Mouse (Mus musculus) embryonic fibroblast, embryonic 13.5 days (primary cell): Measurements from ENCODE around the gene Adgrg3. TPM values are rescaled to one million over a fixed set of nuclear protein-coding genes. Genes with fewer than 3 reads are reported as not detected.

Experiments
- H3K27ac ChIP-seq: 2 replicates; pipeline ENCODE4 v1.5.1; 2012; ENCODE audit warnings: low read length, control low read depth, inconsistent platforms; ENCODE audit not compliant: insufficient read depth
- H3K4me1 ChIP-seq: 2 replicates; pipeline ENCODE4 v1.6.1; 2011; ENCODE audit warnings: low read length; ENCODE audit not compliant: control insufficient read depth, insufficient read depth
- H3K4me3 ChIP-seq: 2 replicates; pipeline ENCODE4 v1.5.1; 2011; ENCODE audit warnings: mild to moderate bottlenecking, control low read depth, low read length; ENCODE audit not compliant: insufficient read depth
- CTCF ChIP-seq: IDR thresholded peaks from 2 replicates; pipeline ENCODE4 v1.5.1; 2011; ENCODE audit warnings: mild to moderate bottlenecking, control low read depth, low read length, moderate library complexity, borderline replicate concordance; ENCODE audit not compliant: insufficient read depth
- POLR2A ChIP-seq: IDR thresholded peaks from 2 replicates; pipeline ENCODE4 v1.6.1; 2011; ENCODE audit warnings: low read depth, mild to moderate bottlenecking, control low read depth, low read length, moderate library complexity
- polyA plus RNA-seq: library from polyadenylated mRNA; stranded (reverse); fragments of >200 nt; gene quantifications from 2 replicates; pipeline ENCODE4 v1.2.4, GENCODE M21; 2011; ENCODE audit warnings: low read depth; ENCODE audit not compliant: missing spikeins, insufficient read length

Gene Adgrg3
- polyA plus RNA-seq, 1 experiment, result not detected

- H3K4me1 ChIP-seq, result no peaks in the 10 kb centered on the region
- no peak for TF ChIP-seq POLR2A
- no peak for TF ChIP-seq CTCF
- no peak overlapping the region for H3K27ac ChIP-seq
- no peak overlapping the region for H3K4me3 ChIP-seq
Measured at GRCm38 (mm10) chr8:94992996-94993724, 24.3 kb upstream of the Adgrg3 start.

DNA sequence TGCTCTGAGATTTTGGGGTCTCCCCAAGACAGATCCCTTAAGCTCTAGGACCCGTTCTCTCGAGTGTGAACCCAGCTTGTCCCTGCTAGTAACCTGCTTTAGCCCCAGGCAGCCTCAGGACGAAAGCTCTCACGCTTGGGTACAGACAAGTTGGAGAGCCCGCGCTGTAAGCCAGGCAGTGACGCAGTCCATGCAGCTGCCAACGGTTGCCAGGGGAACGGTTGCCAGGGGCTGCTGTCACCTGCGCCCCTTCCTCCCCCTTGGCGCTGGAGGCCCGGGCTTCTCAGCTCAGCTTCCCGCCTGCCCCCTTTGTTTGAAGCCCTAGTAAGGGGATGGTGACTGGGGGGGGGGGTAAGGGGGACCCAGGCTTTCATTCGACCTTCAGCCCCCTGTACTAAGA, 23.5 kb upstream of the Adgrg3 start:
- H3K4me1 ChIP-seq, result no peaks in the 10 kb centered on the region
- H3K27ac ChIP-seq, result no peak overlapping the region
- H3K4me3 ChIP-seq, result no peak overlapping the region
- TF ChIP-seq CTCF (no peak), POLR2A (no peak)

GRCm38 (mm10) chr8:94994510-94994909, 23.0 kb upstream of the Adgrg3 start:
- no peak overlapping the region for H3K4me3 ChIP-seq
- TF ChIP-seq CTCF (no peak), POLR2A (no peak)
- H3K4me1 ChIP-seq, result no peaks in the 10 kb centered on the region
- no peak overlapping the region for H3K27ac ChIP-seq

DNA sequence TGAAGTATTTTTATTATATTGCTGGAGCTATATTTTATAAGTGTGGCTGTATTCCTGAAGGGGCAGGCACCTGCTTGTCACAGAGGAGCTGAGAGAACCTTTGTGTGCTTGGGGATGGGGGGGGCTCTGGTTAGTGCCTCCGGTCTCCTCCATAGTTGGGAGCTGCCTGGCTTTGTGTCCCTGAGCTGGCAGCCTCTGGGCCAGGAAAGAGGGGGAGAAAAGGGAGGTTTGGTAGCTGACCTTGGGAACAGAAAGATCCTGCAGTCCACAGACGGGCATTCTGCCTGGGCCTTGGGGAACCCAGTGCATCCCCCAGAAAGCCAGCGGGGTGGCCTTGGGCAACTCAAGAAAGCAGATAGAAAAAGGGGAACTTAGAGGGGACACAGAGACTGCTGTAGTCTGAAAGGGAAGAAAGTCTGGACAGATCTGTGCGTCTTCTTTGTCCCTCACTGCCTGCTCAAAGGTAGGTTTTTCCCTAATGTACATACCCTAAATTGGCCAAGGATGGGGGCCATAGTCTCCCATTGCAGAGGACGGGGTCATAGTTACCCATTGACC, 22.1 kb upstream of the Adgrg3 start:
- no peak for TF ChIP-seq POLR2A
- Histone ChIP-seq H3K4me3 (no peak overlapping the region), H3K4me1 (no peaks in the 10 kb centered on the region), H3K27ac (no peak overlapping the region)

GRCm38 (mm10) chr8:94996037-94996436, 21.5 kb upstream of the Adgrg3 start:
- Histone ChIP-seq H3K4me1 (no peaks in the 10 kb centered on the region), H3K4me3 (no peak overlapping the region), H3K27ac (no peak overlapping the region)
- TF ChIP-seq CTCF (no peak), POLR2A (no peak)

- H3K4me1 ChIP-seq, result no peaks in the 10 kb centered on the region
Measured at GRCm38 (mm10) chr8:94996899-94997856, 20.3 kb upstream of the Adgrg3 start.

GRCm38 (mm10) chr8:94997857-94998243, 19.6 kb upstream of the Adgrg3 start:
- no peaks in the 10 kb centered on the region for H3K4me1 ChIP-seq
- H3K4me3 ChIP-seq, result no peak overlapping the region
- TF ChIP-seq POLR2A, result no peak
- no peak for TF ChIP-seq CTCF
- H3K27ac ChIP-seq, result no peak overlapping the region

More at GRCm38 (mm10) chr8:94996899-94997856, 20.3 kb upstream of the Adgrg3 start:
- no peak overlapping the region for H3K4me3 ChIP-seq
- TF ChIP-seq POLR2A, result no peak
- no peak for TF ChIP-seq CTCF
- no peak overlapping the region for H3K27ac ChIP-seq

- H3K4me1 ChIP-seq, result no peaks in the 10 kb centered on the region
- H3K27ac ChIP-seq, result no peak overlapping the region
- TF ChIP-seq POLR2A (no peak), CTCF (no peak)
- H3K4me3 ChIP-seq, result no peak overlapping the region
Measured at GRCm38 (mm10) chr8:94998431-94998830, 19.1 kb upstream of the Adgrg3 start.

GRCm38 (mm10) chr8:94999004-94999403, 18.5 kb upstream of the Adgrg3 start:
- H3K4me3 ChIP-seq, result no peak overlapping the region
- no peak overlapping the region for H3K27ac ChIP-seq
- no peaks in the 10 kb centered on the region for H3K4me1 ChIP-seq
- TF ChIP-seq POLR2A (no peak), CTCF (no peak)
